Mouse (Mus musculus): ENCODE measurements around the gene Pnpla1. TPM values are rescaled to one million over a fixed set of nuclear protein-coding genes. Genes with fewer than 3 reads are reported as not detected.

The Pnpla1 gene
- polyA plus RNA-seq, 1 experiment: not detected

DNA sequence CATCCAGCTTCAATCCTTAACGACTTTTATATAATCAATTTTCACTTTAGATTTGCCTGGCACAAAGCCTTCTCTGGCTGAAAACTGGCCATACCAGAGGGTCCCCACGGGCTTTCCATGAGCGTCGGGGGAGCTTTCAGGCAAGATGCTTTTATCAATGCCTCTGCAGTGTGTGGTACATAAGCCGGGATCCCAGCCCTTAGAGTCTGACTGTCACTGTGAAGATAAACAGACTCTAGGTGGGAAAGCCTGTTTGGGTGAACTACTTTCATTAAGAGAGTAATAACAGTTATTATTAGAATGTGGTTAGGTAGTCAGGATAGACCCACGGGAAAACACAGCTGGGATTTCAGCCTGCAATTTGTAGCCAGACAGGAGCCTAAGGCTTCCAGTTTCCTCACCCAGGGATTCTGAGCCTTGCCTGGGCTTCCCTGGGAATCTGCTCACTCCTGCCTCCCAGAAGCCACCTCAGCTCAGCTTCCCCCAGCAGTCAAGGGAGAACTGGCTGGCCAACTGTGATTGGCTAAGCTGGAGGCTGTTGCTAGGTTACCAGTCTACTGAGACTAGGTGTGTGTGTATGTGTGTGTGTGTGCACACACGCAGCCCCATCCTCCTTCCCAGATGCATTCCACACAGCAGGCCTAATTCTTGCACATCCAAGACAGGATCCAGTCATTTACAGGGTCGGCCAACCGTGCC lies 11.3 kb downstream of the Pnpla1 start:
- no peaks in the 10 kb centered on the region for H3K79me3 ChIP-seq (ENCODE audit: low read depth)
- no peaks in the 10 kb centered on the region for H3K79me2 ChIP-seq (ENCODE audit: control insufficient read depth, insufficient read depth)
- no peaks in the 10 kb centered on the region for H3K36me3 ChIP-seq (ENCODE audit: control insufficient read depth, insufficient read depth)
- peaks cover 23% of the 10 kb centered on the region for H3K27me3 ChIP-seq (ENCODE audit: control insufficient read depth, insufficient read depth, insufficient read length)
- no peak overlapping the region for H3K4me3 ChIP-seq (ENCODE audit: insufficient read depth, poor library complexity, severe bottlenecking)
- H3ac ChIP-seq (ENCODE audit: control insufficient read depth, insufficient read length, low read depth): no peak overlapping the region
- no peak for TF ChIP-seq CEBPB (IDR thresholded peaks at IDR 0.05; ENCODE audit: low read depth)

DNA sequence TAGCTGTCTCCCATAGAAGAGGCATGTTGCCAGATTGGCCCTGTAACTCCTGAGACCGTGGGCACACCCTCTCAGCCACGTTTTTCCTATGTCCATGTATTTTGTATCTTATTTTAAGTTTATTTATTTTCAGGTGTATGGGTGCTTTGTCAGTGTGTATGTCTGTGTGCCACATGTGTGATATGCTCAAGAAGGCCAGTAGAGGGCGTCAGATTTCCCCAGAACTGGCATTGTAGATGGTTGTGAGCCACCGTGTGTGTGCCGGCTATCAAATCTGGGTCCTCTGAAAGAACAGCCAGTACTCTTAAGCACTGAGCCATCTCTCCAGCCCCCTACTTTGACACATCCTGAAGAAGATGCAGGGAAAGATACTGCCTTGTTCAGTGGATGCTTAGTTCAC lies 12.2 kb downstream of the Pnpla1 start:
- Histone ChIP-seq H3K36me3 (ENCODE audit: control insufficient read depth, insufficient read depth) (no peaks in the 10 kb centered on the region), H3K27me3 (ENCODE audit: control insufficient read depth, insufficient read depth, insufficient read length) (peaks cover 19% of the 10 kb centered on the region), H3K4me3 (ENCODE audit: insufficient read depth, poor library complexity, severe bottlenecking) (no peak overlapping the region), H3K79me3 (ENCODE audit: low read depth) (no peaks in the 10 kb centered on the region), H3ac (ENCODE audit: control insufficient read depth, insufficient read length, low read depth) (no peak overlapping the region), H3K79me2 (ENCODE audit: control insufficient read depth, insufficient read depth) (no peaks in the 10 kb centered on the region)
- TF ChIP-seq CTCF (IDR thresholded peaks at IDR 0.05; ENCODE audit: control insufficient read depth, insufficient read depth, insufficient read length) (no peak), FOSL1 (IDR thresholded peaks at IDR 0.05; ENCODE audit: insufficient read depth, low read length, poor library complexity, severe bottlenecking) (no peak), MYOG (IDR thresholded peaks at IDR 0.05; ENCODE audit: control insufficient read depth, extremely low read depth, insufficient read length) (no peak), USF1 (IDR thresholded peaks at IDR 0.05; ENCODE audit: low read depth) (no peak), MYOD1 (IDR thresholded peaks at IDR 0.05; ENCODE audit: control insufficient read depth, insufficient read length, low read depth) (no peak), MAX (IDR thresholded peaks at IDR 0.05) (no peak), CEBPB (IDR thresholded peaks at IDR 0.05; ENCODE audit: low read depth) (no peak)

DNA sequence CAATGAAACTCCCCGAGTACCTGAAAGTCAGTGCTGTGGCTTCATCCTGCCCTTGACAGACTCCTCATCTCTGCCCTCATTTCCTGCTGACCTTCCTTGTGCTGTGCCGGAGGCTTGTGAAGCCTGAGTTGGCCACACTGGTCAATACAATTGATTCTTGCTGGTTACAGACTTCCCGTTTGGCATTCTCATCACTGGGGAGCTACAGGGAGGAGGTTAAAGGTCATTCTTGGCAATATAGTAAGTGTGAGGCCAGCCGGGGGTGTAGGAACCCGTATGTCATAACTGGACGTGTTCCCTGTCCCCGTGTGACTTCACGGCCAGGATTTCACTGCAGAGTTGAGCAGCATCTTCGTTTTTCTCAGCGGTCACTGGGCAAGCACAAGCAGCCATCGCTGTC lies 13.6 kb downstream of the Pnpla1 start:
- Histone ChIP-seq H3K36me3 (ENCODE audit: control insufficient read depth, insufficient read depth) (no peaks in the 10 kb centered on the region), H3K79me2 (ENCODE audit: control insufficient read depth, insufficient read depth) (no peaks in the 10 kb centered on the region), H3K79me3 (ENCODE audit: low read depth) (no peaks in the 10 kb centered on the region), H3K4me3 (ENCODE audit: insufficient read depth, poor library complexity, severe bottlenecking) (no peak overlapping the region), H3ac (ENCODE audit: control insufficient read depth, insufficient read length, low read depth) (no peak overlapping the region), H3K27me3 (ENCODE audit: control insufficient read depth, insufficient read depth, insufficient read length) (peaks cover 17% of the 10 kb centered on the region)
- TF ChIP-seq CEBPB (IDR thresholded peaks at IDR 0.05; ENCODE audit: low read depth) (no peak), CTCF (IDR thresholded peaks at IDR 0.05; ENCODE audit: control insufficient read depth, insufficient read depth, insufficient read length) (no peak), FOSL1 (IDR thresholded peaks at IDR 0.05; ENCODE audit: insufficient read depth, low read length, poor library complexity, severe bottlenecking) (no peak), MAX (IDR thresholded peaks at IDR 0.05) (no peak), MYOG (IDR thresholded peaks at IDR 0.05; ENCODE audit: control insufficient read depth, extremely low read depth, insufficient read length) (no peak), MYOD1 (IDR thresholded peaks at IDR 0.05; ENCODE audit: control insufficient read depth, insufficient read length, low read depth) (no peak), USF1 (IDR thresholded peaks at IDR 0.05; ENCODE audit: low read depth) (no peak)

DNA sequence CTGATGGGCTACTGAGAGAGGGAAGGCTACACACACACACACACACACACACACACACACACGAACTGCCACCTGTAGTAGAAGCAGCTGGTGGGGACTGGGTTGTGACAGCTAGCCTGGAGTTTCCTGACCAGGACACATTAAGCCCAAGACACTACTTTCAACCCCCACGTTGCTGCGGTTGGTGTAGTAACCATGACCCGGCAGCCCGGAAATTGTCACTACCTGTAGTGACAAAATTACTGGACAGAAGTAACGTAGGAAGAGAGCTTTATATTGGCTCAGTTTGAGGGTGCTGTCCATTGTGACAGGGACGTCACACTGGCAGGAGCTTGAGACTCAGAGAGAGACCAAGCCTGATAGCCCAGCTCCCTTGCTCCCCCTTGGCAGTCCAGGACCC lies 14.1 kb downstream of the Pnpla1 start:
- no peak for TF ChIP-seq MYOG (IDR thresholded peaks at IDR 0.05; ENCODE audit: control insufficient read depth, extremely low read depth, insufficient read length)
- no peak for TF ChIP-seq MAX (IDR thresholded peaks at IDR 0.05)
- no peak for TF ChIP-seq CTCF (IDR thresholded peaks at IDR 0.05; ENCODE audit: control insufficient read depth, insufficient read depth, insufficient read length)
- no peak for TF ChIP-seq CEBPB (IDR thresholded peaks at IDR 0.05; ENCODE audit: low read depth)
- TF ChIP-seq MYOD1 (IDR thresholded peaks at IDR 0.05; ENCODE audit: control insufficient read depth, insufficient read length, low read depth): no peak
- no peak for TF ChIP-seq FOSL1 (IDR thresholded peaks at IDR 0.05; ENCODE audit: insufficient read depth, low read length, poor library complexity, severe bottlenecking)
- TF ChIP-seq USF1 (IDR thresholded peaks at IDR 0.05; ENCODE audit: low read depth): no peak
- no peak overlapping the region for H3ac ChIP-seq (ENCODE audit: control insufficient read depth, insufficient read length, low read depth)
- H3K79me2 ChIP-seq (ENCODE audit: control insufficient read depth, insufficient read depth): no peaks in the 10 kb centered on the region
- no peak overlapping the region for H3K4me3 ChIP-seq (ENCODE audit: insufficient read depth, poor library complexity, severe bottlenecking)
- H3K79me3 ChIP-seq (ENCODE audit: low read depth): no peaks in the 10 kb centered on the region
- no peaks in the 10 kb centered on the region for H3K36me3 ChIP-seq (ENCODE audit: control insufficient read depth, insufficient read depth)
- H3K27me3 ChIP-seq (ENCODE audit: control insufficient read depth, insufficient read depth, insufficient read length): peaks cover 14% of the 10 kb centered on the region

DNA sequence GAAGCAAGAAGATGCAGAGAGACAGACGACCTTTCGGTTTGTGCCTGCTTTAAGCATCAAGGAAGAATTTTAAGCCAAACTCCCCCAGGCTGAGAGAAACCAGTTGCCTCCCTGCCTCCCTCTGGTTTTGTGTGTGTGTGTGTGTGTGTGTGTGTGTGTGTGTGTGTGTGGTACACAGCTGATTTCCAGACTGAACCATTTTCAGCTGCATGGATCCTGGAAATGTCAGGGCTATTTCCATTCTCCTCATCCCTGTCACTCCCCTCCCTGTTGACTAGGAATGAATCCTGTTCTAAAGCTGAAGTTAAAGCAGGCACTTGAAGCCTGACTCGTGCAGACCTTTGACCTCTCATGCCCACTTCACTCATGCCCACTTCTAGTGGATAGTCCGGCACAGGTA lies 16.0 kb downstream of the Pnpla1 start:
- no peaks in the 10 kb centered on the region for H3K36me3 ChIP-seq (ENCODE audit: control insufficient read depth, insufficient read depth)
- no peak overlapping the region for H3ac ChIP-seq (ENCODE audit: control insufficient read depth, insufficient read length, low read depth)
- no peaks in the 10 kb centered on the region for H3K79me3 ChIP-seq (ENCODE audit: low read depth)
- H3K4me3 ChIP-seq (ENCODE audit: insufficient read depth, poor library complexity, severe bottlenecking): no peak overlapping the region
- TF ChIP-seq MYOG (IDR thresholded peaks at IDR 0.05; ENCODE audit: control insufficient read depth, extremely low read depth, insufficient read length) (no peak), FOSL1 (IDR thresholded peaks at IDR 0.05; ENCODE audit: insufficient read depth, low read length, poor library complexity, severe bottlenecking) (no peak), CEBPB (IDR thresholded peaks at IDR 0.05; ENCODE audit: low read depth) (no peak), USF1 (IDR thresholded peaks at IDR 0.05; ENCODE audit: low read depth) (no peak), MYOD1 (IDR thresholded peaks at IDR 0.05; ENCODE audit: control insufficient read depth, insufficient read length, low read depth) (no peak), MAX (IDR thresholded peaks at IDR 0.05) (no peak), CTCF (IDR thresholded peaks at IDR 0.05; ENCODE audit: control insufficient read depth, insufficient read depth, insufficient read length) (no peak)
- peaks cover 13% of the 10 kb centered on the region for H3K27me3 ChIP-seq (ENCODE audit: control insufficient read depth, insufficient read depth, insufficient read length)
- H3K79me2 ChIP-seq (ENCODE audit: control insufficient read depth, insufficient read depth): no peaks in the 10 kb centered on the region

DNA sequence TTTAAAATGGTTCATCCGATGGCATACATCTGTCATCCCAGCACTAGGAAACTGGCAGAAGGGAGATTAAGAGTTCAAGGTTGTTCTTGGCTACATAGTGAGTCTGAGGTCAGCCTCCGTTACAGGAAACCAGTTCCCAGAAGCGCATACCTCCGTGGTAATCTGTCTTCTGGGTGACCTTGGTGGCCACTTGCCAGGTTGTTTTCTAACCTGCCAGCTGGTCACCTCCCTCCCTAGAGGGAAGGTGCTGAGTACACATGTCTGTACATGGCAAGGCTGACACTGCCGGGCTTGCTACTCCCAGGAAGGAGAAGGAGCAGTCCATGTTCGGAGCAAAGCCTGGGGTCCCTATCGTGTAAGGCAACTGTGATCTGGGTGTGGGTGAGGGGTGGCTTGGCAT lies 16.6 kb downstream of the Pnpla1 start:
- no peak overlapping the region for H3K4me3 ChIP-seq (ENCODE audit: insufficient read depth, poor library complexity, severe bottlenecking)
- peaks cover 10% of the 10 kb centered on the region for H3K27me3 ChIP-seq (ENCODE audit: control insufficient read depth, insufficient read depth, insufficient read length)
- H3ac ChIP-seq (ENCODE audit: control insufficient read depth, insufficient read length, low read depth): no peak overlapping the region
- no peaks in the 10 kb centered on the region for H3K79me2 ChIP-seq (ENCODE audit: control insufficient read depth, insufficient read depth)
- H3K36me3 ChIP-seq (ENCODE audit: control insufficient read depth, insufficient read depth): no peaks in the 10 kb centered on the region
- H3K79me3 ChIP-seq (ENCODE audit: low read depth): no peaks in the 10 kb centered on the region
- no peak for TF ChIP-seq CTCF (IDR thresholded peaks at IDR 0.05; ENCODE audit: control insufficient read depth, insufficient read depth, insufficient read length)
- TF ChIP-seq MYOD1 (IDR thresholded peaks at IDR 0.05; ENCODE audit: control insufficient read depth, insufficient read length, low read depth): no peak
- TF ChIP-seq MAX (IDR thresholded peaks at IDR 0.05): no peak
- TF ChIP-seq MYOG (IDR thresholded peaks at IDR 0.05; ENCODE audit: control insufficient read depth, extremely low read depth, insufficient read length): no peak
- no peak for TF ChIP-seq FOSL1 (IDR thresholded peaks at IDR 0.05; ENCODE audit: insufficient read depth, low read length, poor library complexity, severe bottlenecking)
- no peak for TF ChIP-seq USF1 (IDR thresholded peaks at IDR 0.05; ENCODE audit: low read depth)
- no peak for TF ChIP-seq CEBPB (IDR thresholded peaks at IDR 0.05; ENCODE audit: low read depth)
